Mouse (Mus musculus) frontal cortex, adult (tissue): ENCODE measurements around the gene Rufy2.

ENCODE experiments used
- ATAC-seq: cut with Nextera tagmentation; 2 replicates; pipeline ENCODE4 v1.9.2; 2017; ENCODE audit warnings: mild to moderate bottlenecking, moderate library complexity, mixed read lengths; ENCODE audit not compliant: low TSS enrichment

Rufy2 gene

GRCm38 (mm10) chr10:63014168-63014567 lies 34.1 kb downstream of the Rufy2 start:
- no peak for ATAC-seq

DNA sequence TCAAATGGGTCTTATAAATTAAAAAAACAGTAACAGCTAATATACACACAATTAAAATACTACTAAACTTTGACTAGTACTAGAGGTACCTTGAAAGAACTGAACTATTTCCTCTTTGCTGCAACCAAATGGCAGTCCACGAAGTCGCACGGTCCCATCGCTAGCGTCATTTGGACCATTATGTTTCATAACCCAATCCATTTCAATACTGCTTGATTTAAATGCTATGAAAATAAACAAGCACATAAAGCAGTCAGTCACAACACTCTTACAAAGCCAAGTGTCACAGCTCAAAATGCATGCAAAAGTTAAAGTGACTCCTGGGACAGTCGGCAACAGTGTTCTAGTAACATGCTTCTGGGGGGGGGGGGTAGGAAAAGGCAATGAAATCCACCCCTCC lies 39.3 kb downstream of the Rufy2 start:
- ATAC-seq: no peak

GRCm38 (mm10) chr10:63021702-63022101 lies 41.7 kb downstream of the Rufy2 start:
- no peak for ATAC-seq

DNA sequence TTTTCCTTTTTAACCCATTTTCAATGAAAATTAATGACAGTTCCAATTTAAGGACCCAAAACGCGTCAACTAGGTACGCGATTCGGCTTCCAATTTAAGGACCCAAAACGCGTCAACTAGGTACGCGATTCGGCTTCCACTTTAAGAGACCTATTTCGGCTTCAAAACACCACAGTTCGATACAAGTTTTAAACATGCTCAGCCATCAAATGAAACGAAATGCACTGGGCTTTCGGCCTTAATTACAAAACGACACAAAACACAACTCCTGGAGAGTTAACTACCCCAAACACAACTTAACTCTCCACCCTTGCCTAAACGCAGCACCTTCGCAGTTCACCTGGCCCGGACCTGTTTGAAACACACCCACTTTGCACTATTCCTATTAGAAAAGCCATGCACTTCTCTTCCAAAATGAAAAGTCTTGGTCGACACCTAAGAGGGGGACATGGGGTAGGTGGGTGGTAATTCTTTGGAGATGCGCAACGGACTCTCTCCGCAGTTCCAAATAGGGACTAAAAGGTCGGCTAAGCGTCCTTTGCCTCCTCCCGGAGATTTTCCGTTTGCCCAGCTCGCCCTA lies 42.6 kb downstream of the Rufy2 start:
- ATAC-seq: no peak

- peak; percentile 55 for ATAC-seq
Observed at GRCm38 (mm10) chr10:63023121-63023748, 43.2 kb downstream of the Rufy2 start.

GRCm38 (mm10) chr10:63023749-63024579 lies 43.9 kb downstream of the Rufy2 start, which contains the start of the genes Hnrnph3 and Pbld2:
TSS of gene Hnrnph3 (minus strand) at chr10:63024217.
TSS of gene Pbld2 (plus strand) at chr10:63024315.
- ATAC-seq: peak; percentile 69

DNA sequence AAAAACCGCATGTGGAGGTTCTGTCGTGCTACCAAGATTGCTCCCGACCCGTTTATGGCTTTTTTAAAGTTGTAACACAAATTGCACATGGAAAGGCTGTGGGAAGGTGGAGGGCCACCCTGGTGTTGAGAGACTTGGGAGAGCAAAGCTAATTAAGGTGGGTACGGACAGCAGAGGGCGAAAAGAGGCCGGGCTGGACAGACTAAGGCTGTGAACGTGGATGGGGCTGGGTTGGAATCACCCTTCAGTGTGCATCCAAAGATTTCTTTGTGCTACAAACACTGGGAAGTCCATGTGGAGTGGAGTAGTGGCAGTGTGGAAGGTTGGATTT lies 44.5 kb downstream of the Rufy2 start:
- ATAC-seq: peak; percentile 22

DNA sequence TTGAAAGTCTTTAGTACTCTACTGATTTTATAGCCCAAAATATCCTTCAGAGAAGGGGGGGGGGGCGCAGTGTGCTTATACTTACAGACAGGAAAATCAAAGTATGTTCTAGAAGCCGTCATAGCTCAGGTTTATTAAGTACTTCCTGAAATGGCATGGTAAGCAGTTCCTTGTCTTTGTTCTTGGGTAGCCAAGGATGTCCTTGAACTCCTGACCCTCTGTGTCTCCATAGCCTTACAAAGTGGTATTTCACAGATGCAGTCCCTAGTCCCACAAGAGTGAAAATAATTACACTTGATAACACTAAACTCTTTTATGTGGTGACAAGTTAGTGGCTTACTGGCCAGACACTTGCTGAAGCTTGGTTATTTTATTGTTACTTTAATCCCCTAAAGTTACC lies 45.0 kb downstream of the Rufy2 start:
- no peak for ATAC-seq

DNA sequence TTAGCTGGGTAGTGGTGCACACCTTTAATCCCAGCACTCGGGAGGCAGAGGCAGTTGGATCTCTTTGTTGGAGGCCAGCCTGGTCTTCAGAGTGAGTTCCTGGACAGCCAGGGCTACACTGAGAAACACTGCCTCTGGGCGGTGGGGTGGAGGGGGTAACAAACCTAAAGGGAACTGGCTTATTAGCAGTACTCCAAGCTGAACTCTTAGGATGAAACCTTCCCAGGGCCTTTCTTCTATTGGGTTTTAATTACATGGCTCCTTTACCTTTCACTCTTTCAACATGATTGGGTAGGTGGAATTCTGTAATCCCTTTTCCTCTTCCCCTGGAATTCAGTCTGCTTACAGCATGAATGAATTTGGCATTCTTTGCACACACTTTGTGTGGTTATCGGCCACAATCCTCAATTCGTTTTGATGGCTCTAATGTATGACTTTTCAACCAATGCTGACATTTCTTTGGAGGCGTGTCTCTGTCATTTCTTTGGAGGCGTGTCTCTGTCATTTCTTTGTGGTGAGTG lies 45.5 kb downstream of the Rufy2 start:
- ATAC-seq: no peak

DNA sequence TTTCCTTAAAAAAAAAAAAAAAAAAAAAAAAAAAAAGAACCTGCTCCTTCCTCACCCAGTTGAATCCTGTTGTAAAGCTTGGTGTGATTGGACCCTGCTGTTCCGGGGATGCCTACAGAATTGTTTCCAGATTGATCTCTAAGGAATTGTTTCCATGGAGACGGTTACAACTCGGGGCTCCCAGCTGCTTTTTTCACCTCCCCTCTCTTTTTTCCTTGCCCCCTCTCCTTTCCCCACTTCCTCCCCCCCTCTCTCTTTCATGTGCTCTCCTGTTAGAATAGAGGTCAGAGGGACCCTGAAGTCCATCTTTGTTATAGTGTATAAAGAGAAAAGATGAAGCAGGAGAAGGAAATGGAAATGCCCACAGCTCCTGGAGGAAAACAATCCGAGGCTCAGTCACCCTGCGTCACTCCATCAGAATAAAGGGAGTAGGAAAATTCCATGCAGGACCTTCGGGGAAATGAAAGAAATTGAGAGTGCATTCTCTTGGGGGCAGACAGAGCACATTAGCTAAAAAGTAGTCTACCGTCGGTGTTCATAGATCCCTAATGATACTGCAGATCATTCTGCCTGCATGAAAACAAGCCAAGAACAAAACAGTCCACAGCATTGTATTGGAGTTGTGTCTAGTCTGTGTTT lies 46.3 kb downstream of the Rufy2 start:
- ATAC-seq: no peak

DNA sequence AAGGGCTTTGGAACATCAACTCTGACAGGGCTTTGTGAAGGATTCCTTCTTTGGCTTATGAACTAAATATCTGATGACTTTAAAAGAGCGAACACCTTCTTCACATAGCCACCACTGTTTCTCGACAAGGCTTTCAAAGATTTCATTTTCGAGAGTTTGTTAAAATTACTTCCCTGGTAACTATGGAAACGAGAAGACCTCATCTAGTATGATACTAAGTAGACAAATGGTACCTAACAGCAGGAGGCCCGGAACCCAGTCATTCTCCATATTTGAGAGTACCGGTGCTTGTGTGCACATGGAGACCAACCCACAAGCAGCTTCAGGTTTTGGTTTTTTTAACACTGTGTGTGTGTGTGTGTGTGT lies 46.8 kb downstream of the Rufy2 start:
- no peak for ATAC-seq

DNA sequence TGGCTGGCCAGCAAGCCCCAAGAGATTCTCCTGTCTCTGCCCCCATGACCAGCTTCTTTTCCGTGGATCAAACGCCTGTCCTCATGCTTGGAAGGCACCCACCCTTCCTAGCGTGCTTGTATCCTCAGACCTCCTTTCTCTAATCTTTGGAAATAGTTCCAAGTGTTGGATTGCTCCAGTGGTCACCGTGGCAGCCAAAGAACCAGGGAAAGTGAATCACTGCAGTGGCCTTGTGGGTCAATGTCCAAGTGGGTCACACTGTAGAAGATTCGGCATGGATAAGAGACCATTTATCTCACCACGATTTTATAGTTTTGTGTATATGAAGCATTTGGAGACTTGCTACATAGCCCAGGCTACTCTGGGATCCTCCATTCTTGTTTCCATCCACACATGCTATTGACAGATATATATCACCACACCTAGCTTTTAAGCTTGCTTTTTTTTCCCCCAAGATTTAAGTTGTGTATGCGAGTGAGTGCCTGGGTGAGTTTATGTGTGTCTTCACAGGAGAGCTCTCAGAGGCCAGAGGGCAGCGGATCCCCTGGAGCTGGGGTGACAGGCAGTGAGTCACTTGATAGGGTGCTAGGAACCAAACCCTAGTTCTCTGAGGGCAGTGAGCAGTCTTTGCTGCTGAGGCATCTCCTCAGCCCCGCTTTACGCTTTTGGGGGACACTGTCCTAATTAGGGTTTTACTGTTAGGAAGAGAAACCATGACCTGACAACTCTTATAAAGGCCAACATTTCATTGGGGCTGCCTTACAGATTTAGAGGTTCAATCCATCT lies 47.5 kb downstream of the Rufy2 start:
- ATAC-seq: no peak

DNA sequence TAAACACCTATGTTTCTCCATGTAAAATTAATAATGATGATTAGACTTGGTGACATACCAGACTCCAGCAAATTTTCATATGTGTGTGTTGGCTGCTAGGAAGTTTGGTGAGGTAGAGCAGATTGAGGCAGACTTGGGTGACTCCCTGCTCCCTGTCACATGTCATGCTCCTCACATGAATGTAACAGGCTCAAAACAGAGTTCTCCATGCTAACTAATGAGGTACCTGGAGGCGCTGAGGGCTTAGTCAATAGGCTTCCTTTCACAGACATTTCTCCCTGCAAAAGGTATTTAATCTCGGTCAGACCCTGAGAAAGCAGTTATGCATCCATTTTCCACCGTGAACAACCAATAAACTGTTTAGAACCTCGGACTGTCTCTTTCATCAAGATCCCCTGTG lies 48.4 kb downstream of the Rufy2 start:
- ATAC-seq: no peak

DNA sequence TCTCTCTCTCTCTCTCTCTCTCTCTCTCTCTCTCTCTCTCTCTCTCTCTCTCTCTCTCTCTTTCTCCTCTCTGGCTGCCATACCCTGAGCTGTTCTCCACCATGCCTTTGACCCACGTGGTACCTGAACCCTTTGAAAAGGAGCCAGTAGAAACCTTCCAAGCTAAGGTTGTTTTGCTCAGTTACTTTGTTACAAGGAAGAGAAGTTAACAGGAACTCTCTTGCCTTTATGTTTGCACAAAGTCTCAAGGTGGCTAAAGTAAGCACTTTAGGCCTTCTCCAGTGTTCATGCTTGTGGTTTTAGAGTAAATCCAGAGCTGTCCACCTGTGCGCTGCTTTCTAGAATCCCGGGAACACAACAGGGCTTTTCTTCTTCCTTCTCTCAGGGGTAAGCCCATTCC lies 52.2 kb downstream of the Rufy2 start:
- no peak for ATAC-seq

DNA sequence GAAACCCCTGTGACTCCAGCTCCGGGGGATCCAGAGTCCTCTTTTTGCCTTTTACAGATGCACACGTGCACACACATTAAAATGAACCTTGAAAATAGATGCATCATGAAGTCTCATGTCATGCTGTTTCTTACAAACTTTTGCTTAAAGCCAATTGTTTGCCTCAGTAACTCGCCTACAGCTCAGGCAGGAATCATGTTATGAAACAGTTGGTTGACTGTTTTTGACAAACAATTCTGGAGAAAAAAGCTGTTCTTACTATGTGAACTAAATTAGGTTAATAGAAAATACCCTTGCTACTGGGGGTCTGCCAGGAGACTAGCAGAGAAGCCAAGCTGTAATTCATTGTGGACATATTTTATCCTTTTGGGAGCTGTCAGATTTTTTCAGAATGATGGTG lies 52.9 kb downstream of the Rufy2 start:
- ATAC-seq: no peak

DNA sequence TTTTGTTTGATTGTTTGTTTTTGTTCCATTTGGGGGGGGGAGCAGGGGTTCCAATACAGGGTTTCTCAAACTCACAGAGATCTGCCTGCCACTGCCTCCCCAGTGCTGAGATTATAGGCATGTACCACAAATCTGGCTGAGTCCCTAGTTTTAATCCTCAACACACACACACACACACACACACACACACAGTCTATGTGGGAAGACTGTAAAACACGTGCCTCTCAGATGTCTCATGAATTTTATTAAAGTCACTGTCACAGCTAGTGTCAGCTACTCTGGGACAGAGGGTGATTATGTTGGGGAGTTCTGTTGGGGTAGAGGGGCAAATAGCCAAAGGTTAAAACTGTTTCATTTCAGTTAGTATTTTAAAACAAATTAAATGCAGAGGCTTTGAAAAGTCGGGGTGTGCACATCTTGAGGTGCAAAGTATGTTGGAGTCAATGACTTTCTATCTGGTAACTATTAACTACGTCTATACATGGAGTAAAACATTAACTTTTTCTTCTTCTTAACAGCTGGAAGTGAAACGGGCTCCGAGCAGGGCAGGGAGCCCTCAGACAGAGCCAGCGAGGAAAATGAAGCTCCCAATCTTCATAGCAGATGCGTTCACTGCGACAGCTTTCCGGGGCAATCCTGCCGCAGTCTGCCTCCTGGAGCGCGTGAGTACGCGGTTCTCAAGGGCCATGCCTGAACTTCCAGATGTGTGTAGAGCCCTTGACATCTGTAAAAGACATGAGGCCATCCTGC lies 58.7 kb downstream of the Rufy2 start:
- ATAC-seq: no peak

GRCm38 (mm10) chr10:63039867-63040628 lies 60.0 kb downstream of the Rufy2 start:
- peak; percentile 38; the same call in 1 of the 2 replicates for ATAC-seq

DNA sequence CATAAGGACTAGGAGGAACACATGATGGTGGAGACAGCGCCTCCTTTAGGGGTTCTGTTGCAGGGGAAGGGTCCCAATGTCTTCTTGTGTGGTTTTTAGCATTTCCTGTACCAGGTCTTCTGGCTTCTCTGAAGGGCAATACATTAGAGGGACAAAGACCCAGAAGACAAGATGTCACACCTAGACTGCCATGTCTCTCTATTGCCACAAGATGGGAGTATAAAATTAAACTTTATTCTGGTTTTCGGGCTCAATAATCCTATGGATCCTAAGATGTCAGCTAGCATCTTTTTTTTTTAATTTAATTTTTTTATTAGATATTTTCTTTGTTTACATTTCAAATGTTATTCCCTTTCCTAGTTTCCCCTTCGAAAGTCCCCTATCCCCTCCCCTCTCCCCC lies 63.1 kb downstream of the Rufy2 start:
- ATAC-seq: peak; percentile 64; the same call in 1 of the 2 replicates

DNA sequence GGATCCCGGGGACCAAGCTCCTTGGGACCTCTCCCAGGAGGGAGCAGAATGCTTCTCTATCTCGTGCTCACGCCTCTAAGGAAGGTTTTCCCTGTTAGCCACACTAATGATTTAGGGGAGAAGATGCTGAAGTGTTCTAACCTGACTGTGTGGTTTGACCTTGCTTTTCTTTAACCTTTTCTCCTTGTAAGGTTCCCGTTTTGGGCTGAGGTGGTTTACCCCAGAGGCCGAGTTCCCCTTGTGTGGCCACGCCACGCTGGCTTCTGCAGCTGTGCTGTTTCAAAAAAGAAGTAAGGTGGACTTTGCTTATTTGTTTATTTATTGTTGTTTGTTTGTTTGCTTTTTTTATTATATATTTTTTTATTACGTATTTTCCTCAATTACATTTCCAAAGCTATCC lies 67.7 kb downstream of the Rufy2 start:
- no peak for ATAC-seq

GRCm38 (mm10) chr10:63049106-63049505 lies 69.1 kb downstream of the Rufy2 start:
- ATAC-seq: no peak
